8 mouse cellular contexts compared by ENCODE assay signal in the genomic region with DNA sequence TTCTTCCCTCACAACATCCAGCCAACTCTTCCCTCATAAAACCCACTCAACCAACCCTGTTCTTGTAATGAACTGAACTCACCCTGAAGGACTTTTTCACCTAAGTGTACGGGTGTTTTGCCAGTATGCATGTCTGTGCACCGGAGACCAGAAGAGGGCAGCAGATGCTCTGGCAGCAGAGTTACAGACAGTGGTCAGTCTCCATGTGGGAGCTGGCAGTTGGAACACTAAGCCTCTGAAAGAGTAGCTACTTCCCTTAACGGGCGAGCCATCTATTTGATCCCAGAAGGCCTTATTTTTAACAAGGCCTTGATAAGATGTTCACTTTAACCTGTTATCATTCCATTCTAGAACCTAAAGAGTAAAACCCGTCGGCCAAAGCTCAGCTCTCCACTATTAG. TPM values are rescaled to one million over a fixed set of nuclear protein-coding genes. Genes with fewer than 3 reads are reported as not detected.
DNase-seq lines count a peak whose midpoint lies in the region; ATAC-seq and TF ChIP-seq lines count a peak whose summit lies in the region.
"Had no signal": no experiment of that assay in that cellular context is flagged by ENCODE, and none has a peak within 500 bp of the region (broad histone marks: within the 10 kb centered on the region; RNA-seq: fewer than 3 reads in every experiment).

No protein-coding gene starts in this region.

- H3K27ac ChIP-seq in intestine, embryonic 16.5 days (ENCODE audit: low read length), result no peak overlapping the region
- no peak overlapping the region for H3K27ac ChIP-seq in liver, postnatal 0 days (ENCODE audit: low read depth)

- H3K9ac ChIP-seq in intestine, embryonic 16.5 days (ENCODE audit: low read depth, low read length), result no peak overlapping the region
- H3K9ac ChIP-seq in liver, postnatal 0 days (replicated peaks), result no peak overlapping the region

- H3K4me1 ChIP-seq in intestine, embryonic 16.5 days (ENCODE audit: control insufficient read depth, insufficient read depth, low read length), result peaks cover 8% of the 10 kb centered on the region
- H3K4me1 ChIP-seq in liver, postnatal 0 days (ENCODE audit: insufficient read depth), result peaks cover 12% of the 10 kb centered on the region

- WGBS in intestine, embryonic 16.5 days, result 62% methylated on average over 6 of the region's 6 CpGs
- WGBS in liver, postnatal 0 days (ENCODE audit: insufficient replicate concordance), result 48% methylated on average over 6 of the region's 6 CpGs

- peak; percentile 78 for TF ChIP-seq CTCF in liver, postnatal 0 days (IDR thresholded peaks at IDR 0.05; ENCODE audit: low read depth)

- H3K9me3 ChIP-seq in intestine, embryonic 16.5 days (ENCODE audit: control insufficient read depth, low read length), result no peaks in the 10 kb centered on the region
- no peaks in the 10 kb centered on the region for H3K9me3 ChIP-seq in liver, postnatal 0 days (ENCODE audit: low read length)
- H3K9me3 ChIP-seq: megakaryocyte, embryonic 14.5 days had no signal

- H3K27me3 ChIP-seq in intestine, embryonic 16.5 days (replicated peaks; ENCODE audit: control insufficient read depth, insufficient read depth, low read length), result no peaks in the 10 kb centered on the region
- no peaks in the 10 kb centered on the region for H3K27me3 ChIP-seq in liver, postnatal 0 days (ENCODE audit: insufficient read depth, low read length)

- ATAC-seq in erythroid progenitor cell, adult 5-6 weeks (replicated peaks; ENCODE audit: low FRiP score, poor library complexity, severe bottlenecking), result peak; percentile 54; the same call in 1 of the 2 replicates
- ATAC-seq in intestine, embryonic 16.5 days, result peak; percentile 59
- peak; percentile 60 for ATAC-seq in liver, postnatal 0 days

- peaks cover 34% of the 10 kb centered on the region for H3K36me3 ChIP-seq in intestine, embryonic 16.5 days (ENCODE audit: control insufficient read depth, insufficient read depth, low read length)
- peaks cover 58% of the 10 kb centered on the region for H3K36me3 ChIP-seq in liver, postnatal 0 days (replicated peaks; ENCODE audit: insufficient read depth, low read length)

- TF ChIP-seq EP300 in liver, postnatal 0 days (IDR thresholded peaks at IDR 0.05; ENCODE audit: low read depth), result no peak

- no peak overlapping the region for H3K4me2 ChIP-seq in intestine, embryonic 16.5 days (ENCODE audit: low read depth, low read length)
- H3K4me2 ChIP-seq in liver, postnatal 0 days (ENCODE audit: low read depth, low read length), result no peak overlapping the region

- H3K4me3 ChIP-seq in intestine, embryonic 16.5 days (ENCODE audit: low read length), result no peak overlapping the region
- no peak overlapping the region for H3K4me3 ChIP-seq in liver, postnatal 0 days (ENCODE audit: low read depth, low read length)
- H3K4me3 ChIP-seq: megakaryocyte, embryonic 14.5 days had no signal

- DNase-seq in right cerebral cortex, adult 2 months (ENCODE audit: low spot score in 2 of 2), result peak; percentile 42 to 47
- no peak for DNase-seq in right cerebral cortex, postnatal 36 days (ENCODE audit: low spot score in 2 of 2)
- peak; percentile 63 for DNase-seq in adrenal gland, postnatal 10 days
- peak; percentile 61 for DNase-seq in liver, postnatal 0 days
- peak; percentile 20 for DNase-seq in retina, adult 2 months (ENCODE audit: low read depth, low spot score)

RNA-seq across cellular contexts. Expression of a gene that starts 1.4 kb away (rescaled TPM):
- under 1 TPM; 0.21 to 0.24 TPM for total RNA-seq in adrenal gland, postnatal 10 days (2021)
- 0.72 TPM in 1 of 2 replicates, not detected in the other for total RNA-seq in erythroid progenitor cell, adult 5-6 weeks (2015; ENCODE audit: low replicate concordance)
- not detected in 2 replicates for total RNA-seq in erythroid progenitor cell, adult 5-6 weeks (2017; ENCODE audit: low replicate concordance)
- 0.06 and 0.07 TPM in 2 replicates for polyA plus RNA-seq in intestine, embryonic 16.5 days (2015; fragmentation: Nextera tagmentation; extraction: Ambion mirVana)
- not detected in 2 replicates for polyA plus RNA-seq in liver, postnatal 0 days (2015; fragmentation: Nextera tagmentation; extraction: Ambion mirVana)

RNA-seq across cellular contexts. Expression of a gene that starts 8.2 kb away (rescaled TPM):
- 10 to 100 TPM; 79.4 to 82.2 TPM for total RNA-seq in adrenal gland, postnatal 10 days (2021)
- total RNA-seq in erythroid progenitor cell, adult 5-6 weeks (2015; ENCODE audit: low replicate concordance), result 174 and 210 TPM in 2 replicates
- 142 and 143 TPM in 2 replicates for total RNA-seq in erythroid progenitor cell, adult 5-6 weeks (2017; ENCODE audit: low replicate concordance)
- polyA plus RNA-seq in intestine, embryonic 16.5 days (2015; fragmentation: Nextera tagmentation; extraction: Ambion mirVana), result 49.4 and 54.2 TPM in 2 replicates
- polyA plus RNA-seq in liver, postnatal 0 days (2015; fragmentation: Nextera tagmentation; extraction: Ambion mirVana), result 28.7 and 31.8 TPM in 2 replicates

RNA-seq across cellular contexts. Expression of a gene that starts 39.8 kb away (rescaled TPM):
- total RNA-seq in adrenal gland, postnatal 10 days (2021), result 1,000 to 10,000 TPM; 1,259 to 1,274 TPM
- total RNA-seq in erythroid progenitor cell, adult 5-6 weeks (2015; ENCODE audit: low replicate concordance), result 16.3 and 18.0 TPM in 2 replicates
- 8.3 and 38.5 TPM in 2 replicates for total RNA-seq in erythroid progenitor cell, adult 5-6 weeks (2017; ENCODE audit: low replicate concordance)
- polyA plus RNA-seq in intestine, embryonic 16.5 days (2015; fragmentation: Nextera tagmentation; extraction: Ambion mirVana), result 146 and 152 TPM in 2 replicates
- polyA plus RNA-seq in liver, postnatal 0 days (2015; fragmentation: Nextera tagmentation; extraction: Ambion mirVana), result 271 and 289 TPM in 2 replicates

Comparison
In these comparisons a context has a peak if more than half of its experiments do, and no peak if none do; other contexts are left out.
1. DNase-seq: peak in right cerebral cortex, adult 2 months (2 of 2), adrenal gland, postnatal 10 days (single experiment), liver, postnatal 0 days (single experiment) and retina, adult 2 months (single experiment); none in right cerebral cortex, postnatal 36 days (0 of 2).
2. RNA of a gene that starts 39.8 kb away (total RNA-seq): 1,259 to 1,274 TPM in adrenal gland, postnatal 10 days; 8.3 to 38.5 TPM in erythroid progenitor cell, adult 5-6 weeks; every median in the first group is over 10 times any median in the second.
3. Peak in every context shown above with its lines, with median percentiles within 50 percentile points of each other: ATAC-seq.